Mouse (Mus musculus): ENCODE data around the gene Gad1. TPM values are rescaled to one million over a fixed set of nuclear protein-coding genes. Genes with fewer than 3 reads are reported as not detected.

The Gad1 gene
- total and polyA plus RNA-seq, 2 experiments, result not detected

DNA sequence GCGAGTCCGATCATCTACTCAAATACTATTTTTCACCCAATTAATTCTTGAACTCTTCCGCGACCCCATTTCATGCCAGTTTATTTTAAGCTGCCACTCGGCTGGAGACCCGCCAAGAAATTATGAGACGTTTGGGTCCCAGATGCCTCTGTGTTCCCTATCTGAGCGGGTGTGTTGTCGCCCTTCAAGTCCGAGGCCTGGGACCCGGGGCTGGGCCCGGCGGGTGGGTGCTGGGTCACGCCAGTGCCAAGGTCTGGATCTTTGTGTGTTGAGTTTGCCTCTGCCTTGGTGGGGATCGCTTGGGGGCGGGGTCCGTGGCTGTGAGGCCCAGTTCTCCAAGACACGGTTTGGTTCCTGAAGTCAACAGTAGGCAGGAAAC lies 13.7 kb downstream of the Gad1 start:
- DNase-seq (ENCODE audit: extremely low read depth, low read depth, low spot score), result no peak
- Histone ChIP-seq H3K4me1 (ENCODE audit: control insufficient read depth, insufficient read depth, low read length) (no peaks in the 10 kb centered on the region), H3K79me2 (ENCODE audit: control insufficient read depth, insufficient read depth, low read length) (no peaks in the 10 kb centered on the region), H3K9ac (ENCODE audit: low read depth, low read length) (no peak overlapping the region), H3K4me3 (ENCODE audit: insufficient read depth, low read depth, low read length) (no peak overlapping the region), H3K36me3 (ENCODE audit: control insufficient read depth, insufficient read depth, low read length) (no peaks in the 10 kb centered on the region), H3K27me3 (ENCODE audit: control insufficient read depth, insufficient read depth, low read length) (peaks cover 8% of the 10 kb centered on the region; the same call in 1 of the 2 replicates), H3K27ac (replicated peaks; ENCODE audit: insufficient read depth, low read depth, low read length) (no peak overlapping the region)
- WGBS, result 9% methylated on average over 18 of the region's 18 CpGs
- TF ChIP-seq POLR2A (IDR thresholded peaks at IDR 0.05; ENCODE audit: extremely low read depth, insufficient read depth, low read length) (no peak), CTCF (IDR thresholded peaks at IDR 0.05; ENCODE audit: low read depth, low read length) (no peak)

- 8% methylated on average over 23 of the region's 23 CpGs for WGBS
- no peaks in the 10 kb centered on the region for H3K36me3 ChIP-seq (ENCODE audit: control insufficient read depth, insufficient read depth, low read length)
- no peak for DNase-seq (ENCODE audit: extremely low read depth, low read depth, low spot score)
- H3K27ac ChIP-seq (replicated peaks; ENCODE audit: insufficient read depth, low read depth, low read length), result no peak overlapping the region
- no peaks in the 10 kb centered on the region for H3K79me2 ChIP-seq (ENCODE audit: control insufficient read depth, insufficient read depth, low read length)
- H3K9ac ChIP-seq (ENCODE audit: low read depth, low read length), result no peak overlapping the region
- TF ChIP-seq POLR2A (IDR thresholded peaks at IDR 0.05; ENCODE audit: extremely low read depth, insufficient read depth, low read length) (no peak), CTCF (IDR thresholded peaks at IDR 0.05; ENCODE audit: low read depth, low read length) (no peak)
- no peaks in the 10 kb centered on the region for H3K4me1 ChIP-seq (ENCODE audit: control insufficient read depth, insufficient read depth, low read length)
- H3K27me3 ChIP-seq (ENCODE audit: control insufficient read depth, insufficient read depth, low read length), result peaks cover 8% of the 10 kb centered on the region; the same call in 1 of the 2 replicates
- no peak overlapping the region for H3K4me3 ChIP-seq (ENCODE audit: insufficient read depth, low read depth, low read length)
Observed at GRCm38 (mm10) chr2:70567071-70567681, 14.3 kb downstream of the Gad1 start.

DNA sequence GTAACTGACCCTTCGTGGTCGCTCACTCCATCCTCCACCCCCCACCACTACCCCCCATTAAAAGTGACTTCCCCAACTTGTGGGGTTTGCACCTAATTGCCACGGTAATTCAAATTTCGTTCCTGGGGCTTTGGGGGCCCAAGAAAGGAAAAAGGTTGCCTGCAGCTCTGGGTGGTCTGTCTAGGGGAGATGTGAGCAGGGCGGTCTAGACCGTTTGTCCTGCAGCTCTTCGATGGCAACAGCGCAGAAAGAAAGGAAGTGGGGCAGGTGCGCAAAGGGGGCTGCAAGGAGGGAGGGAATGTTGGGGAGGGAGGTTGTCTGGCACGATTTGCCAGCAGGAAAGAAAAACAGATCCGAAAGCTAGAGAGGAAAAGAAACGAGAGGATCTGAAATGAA lies 14.8 kb downstream of the Gad1 start:
- TF ChIP-seq CTCF (IDR thresholded peaks at IDR 0.05; ENCODE audit: low read depth, low read length), result no peak
- no peak for TF ChIP-seq POLR2A (IDR thresholded peaks at IDR 0.05; ENCODE audit: extremely low read depth, insufficient read depth, low read length)
- Histone ChIP-seq H3K27me3 (ENCODE audit: control insufficient read depth, insufficient read depth, low read length) (peaks cover 8% of the 10 kb centered on the region; the same call in 1 of the 2 replicates), H3K27ac (replicated peaks; ENCODE audit: insufficient read depth, low read depth, low read length) (no peak overlapping the region), H3K79me2 (ENCODE audit: control insufficient read depth, insufficient read depth, low read length) (no peaks in the 10 kb centered on the region), H3K4me1 (ENCODE audit: control insufficient read depth, insufficient read depth, low read length) (no peaks in the 10 kb centered on the region), H3K9ac (ENCODE audit: low read depth, low read length) (no peak overlapping the region), H3K36me3 (ENCODE audit: control insufficient read depth, insufficient read depth, low read length) (no peaks in the 10 kb centered on the region), H3K4me3 (ENCODE audit: insufficient read depth, low read depth, low read length) (no peak overlapping the region)
- WGBS, result 5% methylated on average over 12 of the region's 12 CpGs
- DNase-seq (ENCODE audit: extremely low read depth, low read depth, low spot score), result no peak

DNA sequence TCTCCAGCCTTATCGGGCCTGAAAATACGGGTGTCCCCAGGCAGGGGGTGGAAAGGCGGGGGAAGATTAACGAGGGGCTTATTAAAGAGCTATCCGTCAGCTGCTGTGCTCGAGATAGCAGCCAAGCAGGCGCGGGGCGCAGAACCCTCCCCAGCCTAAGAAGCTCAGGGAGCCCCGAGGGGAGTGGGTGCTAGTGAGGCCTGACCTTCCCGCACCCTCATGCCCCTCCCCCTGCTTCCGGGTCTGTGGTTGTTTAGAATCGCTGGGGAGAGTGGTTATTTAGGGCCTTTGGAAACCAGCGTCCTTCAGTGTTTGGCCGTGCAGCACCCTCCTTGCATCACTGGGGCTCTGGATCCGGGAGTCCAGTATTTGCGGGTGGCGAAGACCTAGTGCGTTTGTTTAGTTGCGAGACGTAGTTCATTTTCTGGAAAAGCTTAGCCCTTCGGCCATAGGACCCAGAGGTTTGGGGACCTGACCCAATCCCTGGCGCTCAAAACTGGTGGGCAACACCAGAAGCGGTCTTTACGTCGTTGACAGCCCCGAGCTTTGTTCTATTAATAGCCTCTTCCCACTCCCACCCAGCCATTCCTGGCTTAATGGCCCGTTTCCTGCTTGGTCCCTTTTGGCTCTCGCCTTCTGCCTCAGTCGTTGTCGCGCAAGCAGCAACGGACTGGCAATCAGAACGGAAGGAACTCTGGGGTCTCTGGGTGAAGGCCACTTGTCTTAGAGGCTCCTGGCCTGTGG lies 15.5 kb downstream of the Gad1 start:
- no peak overlapping the region for H3K4me3 ChIP-seq (ENCODE audit: insufficient read depth, low read depth, low read length)
- TF ChIP-seq POLR2A (IDR thresholded peaks at IDR 0.05; ENCODE audit: extremely low read depth, insufficient read depth, low read length), result no peak
- no peak for TF ChIP-seq CTCF (IDR thresholded peaks at IDR 0.05; ENCODE audit: low read depth, low read length)
- peaks cover 3% of the 10 kb centered on the region; the same call in 1 of the 2 replicates for H3K27me3 ChIP-seq (ENCODE audit: control insufficient read depth, insufficient read depth, low read length)
- no peak overlapping the region for H3K9ac ChIP-seq (ENCODE audit: low read depth, low read length)
- H3K27ac ChIP-seq (replicated peaks; ENCODE audit: insufficient read depth, low read depth, low read length), result no peak overlapping the region
- 3% methylated on average over 34 of the region's 34 CpGs for WGBS
- no peaks in the 10 kb centered on the region for H3K36me3 ChIP-seq (ENCODE audit: control insufficient read depth, insufficient read depth, low read length)
- H3K79me2 ChIP-seq (ENCODE audit: control insufficient read depth, insufficient read depth, low read length), result no peaks in the 10 kb centered on the region
- no peaks in the 10 kb centered on the region for H3K4me1 ChIP-seq (ENCODE audit: control insufficient read depth, insufficient read depth, low read length)
- DNase-seq (ENCODE audit: extremely low read depth, low read depth, low spot score), result no peak

DNA sequence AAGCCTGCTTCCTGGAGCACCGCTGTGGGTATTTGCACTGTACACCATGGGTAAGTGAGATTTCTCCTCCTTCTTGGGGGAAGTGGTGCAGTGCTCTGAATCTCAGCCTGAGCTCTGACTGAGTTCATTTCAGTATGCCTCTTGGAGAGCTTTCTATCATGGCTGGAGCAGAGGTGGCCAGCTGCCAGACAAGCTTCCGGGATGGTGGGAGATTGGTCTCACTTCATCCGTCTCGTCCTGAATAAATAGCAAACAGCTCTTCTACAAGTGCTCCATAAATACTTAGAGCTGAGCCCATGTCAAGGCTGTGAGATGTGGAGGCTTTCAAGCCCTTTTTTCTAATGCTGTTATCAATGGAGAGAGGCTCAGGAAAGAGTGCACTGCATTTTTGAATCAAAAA lies 18.8 kb downstream of the Gad1 start:
- DNase-seq (ENCODE audit: extremely low read depth, low read depth, low spot score), result no peak
- peaks cover 2% of the 10 kb centered on the region; the same call in 1 of the 2 replicates for H3K27me3 ChIP-seq (ENCODE audit: control insufficient read depth, insufficient read depth, low read length)
- 67% methylated on average over 4 of the region's 4 CpGs for WGBS
- no peak overlapping the region for H3K9ac ChIP-seq (ENCODE audit: low read depth, low read length)
- H3K36me3 ChIP-seq (ENCODE audit: control insufficient read depth, insufficient read depth, low read length), result no peaks in the 10 kb centered on the region
- no peaks in the 10 kb centered on the region for H3K4me1 ChIP-seq (ENCODE audit: control insufficient read depth, insufficient read depth, low read length)
- TF ChIP-seq CTCF (IDR thresholded peaks at IDR 0.05; ENCODE audit: low read depth, low read length), result no peak
- no peak for TF ChIP-seq POLR2A (IDR thresholded peaks at IDR 0.05; ENCODE audit: extremely low read depth, insufficient read depth, low read length)
- no peak overlapping the region for H3K27ac ChIP-seq (replicated peaks; ENCODE audit: insufficient read depth, low read depth, low read length)
- no peaks in the 10 kb centered on the region for H3K79me2 ChIP-seq (ENCODE audit: control insufficient read depth, insufficient read depth, low read length)
- no peak overlapping the region for H3K4me3 ChIP-seq (ENCODE audit: insufficient read depth, low read depth, low read length)

- TF ChIP-seq POLR2A (IDR thresholded peaks at IDR 0.05; ENCODE audit: extremely low read depth, insufficient read depth, low read length) (no peak), CTCF (IDR thresholded peaks at IDR 0.05; ENCODE audit: low read depth, low read length) (no peak)
- Histone ChIP-seq H3K79me2 (ENCODE audit: control insufficient read depth, insufficient read depth, low read length) (no peaks in the 10 kb centered on the region), H3K9ac (ENCODE audit: low read depth, low read length) (no peak overlapping the region), H3K4me3 (ENCODE audit: insufficient read depth, low read depth, low read length) (no peak overlapping the region), H3K4me1 (ENCODE audit: control insufficient read depth, insufficient read depth, low read length) (no peaks in the 10 kb centered on the region), H3K36me3 (ENCODE audit: control insufficient read depth, insufficient read depth, low read length) (no peaks in the 10 kb centered on the region), H3K27ac (replicated peaks; ENCODE audit: insufficient read depth, low read depth, low read length) (no peak overlapping the region), H3K27me3 (ENCODE audit: control insufficient read depth, insufficient read depth, low read length) (no peaks in the 10 kb centered on the region; the same call in 1 of the 2 replicates)
- no peak for DNase-seq (ENCODE audit: extremely low read depth, low read depth, low spot score)
- 54% methylated on average over 9 of the region's 9 CpGs for WGBS
Observed at GRCm38 (mm10) chr2:70572251-70572650, 19.4 kb downstream of the Gad1 start.

Measured in liver, adult 2 months (tissue).